Mouse (Mus musculus) CH12.LX (cell line): Measurements from ENCODE around the gene Hdhd3. TPM values are rescaled to one million over a fixed set of nuclear protein-coding genes. Genes with fewer than 3 reads are reported as not detected.

Experiments used
- DNase-seq: peaks from one replicate; pipeline ENCODE4 v3.0.0-alpha.2; 2013; ENCODE audit errors: extremely low read depth
- H3K27ac ChIP-seq: 2 replicates; pipeline ENCODE4 v1.5.1; 2012; ENCODE audit warnings: low read depth, mild to moderate bottlenecking, control low read depth, moderate library complexity; ENCODE audit not compliant: insufficient read depth
- H3K27me3 ChIP-seq: replicated peaks from 2 replicates; pipeline ENCODE3; 2012; ENCODE audit warnings: inconsistent platforms
- H3K36me3 ChIP-seq, 2 experiments: replicated peaks in 1 of 2; 2 replicates each; pipeline versions ENCODE3 to v1.6.1; 2012; ENCODE audit warnings: inconsistent platforms in 1 of 2, low read length in 1 of 2, mild to moderate bottlenecking in 1 of 2, mixed read lengths in 1 of 2, moderate library complexity in 1 of 2; ENCODE audit not compliant: control insufficient read depth in 1 of 2, insufficient read depth in 1 of 2
- H3K4me1 ChIP-seq, 2 experiments: 2 replicates each; pipeline ENCODE4 v1.6.1; 2012; ENCODE audit warnings: inconsistent platforms in 1 of 2, moderate library complexity in 1 of 2; ENCODE audit not compliant: insufficient read depth in 2 of 2, control insufficient read depth in 1 of 2
- H3K4me2 ChIP-seq: 2 replicates; pipeline ENCODE4 v1.6.1; 2012; ENCODE audit warnings: low read depth, mild to moderate bottlenecking, control low read depth; ENCODE audit not compliant: poor library complexity, insufficient read depth, severe bottlenecking
- H3K4me3 ChIP-seq, 3 experiments: fragments of 150-350 bp in 1 of 3; sonication (generic) in 1 of 3; replicated peaks in 1 of 3; 2 replicates each; pipeline versions ENCODE3 to v1.5.1; 2011 to 2012; ENCODE audit warnings: low read depth in 2 of 3, low read length in 2 of 3, mild to moderate bottlenecking in 2 of 3, moderate library complexity in 2 of 3, control low read depth in 1 of 3, improper control_type of control experiment in 1 of 3, inconsistent platforms in 1 of 3, mixed read lengths in 1 of 3; ENCODE audit not compliant: poor library complexity in 1 of 3
- H3K79me2 ChIP-seq: replicated peaks from 2 replicates; pipeline ENCODE4 v1.6.1; 2012; ENCODE audit warnings: mild to moderate bottlenecking, moderate library complexity; ENCODE audit not compliant: control insufficient read depth, poor library complexity, insufficient read depth, severe bottlenecking; ENCODE audit errors: extremely low read depth
- H3K9ac ChIP-seq: 2 replicates; pipeline ENCODE4 v1.6.1; 2012; ENCODE audit warnings: low read depth, mild to moderate bottlenecking, control low read depth, moderate library complexity; ENCODE audit not compliant: insufficient read depth
- H3K9me3 ChIP-seq: replicated peaks from 2 replicates; pipeline ENCODE3; 2012; ENCODE audit warnings: low read length, inconsistent platforms, mixed read lengths
- CHD1 ChIP-seq: IDR thresholded peaks from 2 replicates; pipeline ENCODE4 v1.6.1; 2012; ENCODE audit warnings: low read depth, low read length, improper control_type of control experiment, inconsistent platforms
- ELF1 ChIP-seq: IDR thresholded peaks from 2 replicates; pipeline ENCODE4 v1.6.1; 2014; ENCODE audit warnings: low read depth, mild to moderate bottlenecking, inconsistent platforms, low read length, improper control_type of control experiment
- EP300 ChIP-seq: IDR thresholded peaks from 2 replicates; pipeline ENCODE4 v1.6.1; 2011; ENCODE audit warnings: low read length, improper control_type of control experiment
- ETS1 ChIP-seq: conservative IDR thresholded peaks from 2 replicates; pipeline ENCODE4 v1.6.1; 2012; ENCODE audit warnings: low read depth, mild to moderate bottlenecking, inconsistent platforms, low read length, improper control_type of control experiment, moderate library complexity
- GABPA ChIP-seq: IDR thresholded peaks from 2 replicates; pipeline ENCODE4 v1.6.1; 2012; ENCODE audit warnings: low read depth, low read length, improper control_type of control experiment, inconsistent platforms; ENCODE audit not compliant: insufficient replicate concordance
- HCFC1 ChIP-seq: IDR thresholded peaks from 2 replicates; pipeline ENCODE4 v1.6.1; 2012; ENCODE audit warnings: low read depth, mild to moderate bottlenecking, inconsistent platforms, low read length, improper control_type of control experiment
- IRF4 ChIP-seq: IDR thresholded peaks from 2 replicates; pipeline ENCODE4 v1.6.1; 2014; ENCODE audit warnings: low read depth, mild to moderate bottlenecking, inconsistent platforms, low read length, improper control_type of control experiment
- JUN ChIP-seq: IDR thresholded peaks from 2 replicates; pipeline ENCODE4 v1.6.1; 2011; ENCODE audit warnings: low read depth, mild to moderate bottlenecking, low read length, improper control_type of control experiment, moderate library complexity; ENCODE audit not compliant: insufficient read depth
- JUND ChIP-seq: conservative IDR thresholded peaks from 2 replicates; pipeline ENCODE4 v1.6.1; 2011; ENCODE audit warnings: low read depth, low read length, improper control_type of control experiment
- KAT2A ChIP-seq: IDR thresholded peaks from 2 replicates; pipeline ENCODE4 v1.6.1; 2012; ENCODE audit warnings: low read length, improper control_type of control experiment, inconsistent platforms; ENCODE audit not compliant: insufficient replicate concordance
- MAFK ChIP-seq: IDR thresholded peaks from 2 replicates; pipeline ENCODE4 v1.6.1; 2011; ENCODE audit warnings: low read length, improper control_type of control experiment; ENCODE audit not compliant: insufficient replicate concordance
- MAX ChIP-seq: IDR thresholded peaks from 2 replicates; pipeline ENCODE4 v1.6.1; 2011; ENCODE audit warnings: low read length, improper control_type of control experiment
- MAZ ChIP-seq: IDR thresholded peaks from 2 replicates; pipeline ENCODE4 v1.6.1; 2012; ENCODE audit warnings: low read depth, mild to moderate bottlenecking, inconsistent platforms, low read length, improper control_type of control experiment, moderate library complexity
- MEF2A ChIP-seq: IDR thresholded peaks from 2 replicates; pipeline ENCODE4 v1.6.1; 2014; ENCODE audit warnings: low read depth, mild to moderate bottlenecking, inconsistent platforms, low read length, improper control_type of control experiment, borderline replicate concordance
- NELFE ChIP-seq: IDR thresholded peaks from 2 replicates; pipeline ENCODE4 v1.6.1; 2011; ENCODE audit warnings: low read depth, low read length, improper control_type of control experiment
- NRF1 ChIP-seq: IDR thresholded peaks from 2 replicates; pipeline ENCODE4 v1.6.1; 2014; ENCODE audit warnings: low read depth, mild to moderate bottlenecking, inconsistent platforms, low read length, improper control_type of control experiment, moderate library complexity
- POLR2A ChIP-seq: IDR thresholded peaks from 2 replicates; pipeline ENCODE4 v1.6.1; 2011; ENCODE audit warnings: low read depth, mild to moderate bottlenecking, improper control_type of control experiment, low read length
- POLR2AphosphoS2 ChIP-seq: IDR thresholded peaks from 2 replicates; pipeline ENCODE4 v1.6.1; 2011; ENCODE audit warnings: low read depth, low read length, improper control_type of control experiment
- RAD21 ChIP-seq: IDR thresholded peaks from 2 replicates; pipeline ENCODE4 v1.6.1; 2011; ENCODE audit warnings: low read depth, mild to moderate bottlenecking, low read length, improper control_type of control experiment, moderate library complexity
- RCOR1 ChIP-seq: conservative IDR thresholded peaks from 2 replicates; pipeline ENCODE4 v1.6.1; 2012; ENCODE audit warnings: low read depth, mild to moderate bottlenecking, inconsistent platforms, low read length, improper control_type of control experiment
- SMC3 ChIP-seq: IDR thresholded peaks from 2 replicates; pipeline ENCODE4 v1.6.1; 2011; ENCODE audit warnings: low read depth, low read length, improper control_type of control experiment
- TBP ChIP-seq: conservative IDR thresholded peaks from 2 replicates; pipeline ENCODE4 v1.6.1; 2011; ENCODE audit warnings: low read depth, low read length, improper control_type of control experiment
- TCF12 ChIP-seq: IDR thresholded peaks from 2 replicates; pipeline ENCODE4 v1.6.1; 2014; ENCODE audit warnings: low read depth, mild to moderate bottlenecking, inconsistent platforms, low read length, improper control_type of control experiment
- USF1 ChIP-seq: IDR thresholded peaks from 2 replicates; pipeline ENCODE4 v1.6.1; 2014; ENCODE audit warnings: low read depth, mild to moderate bottlenecking, inconsistent platforms, low read length, improper control_type of control experiment
- USF2 ChIP-seq: conservative IDR thresholded peaks from 2 replicates; pipeline ENCODE4 v1.6.1; 2011; ENCODE audit warnings: low read depth, low read length, improper control_type of control experiment
- ZC3H11A ChIP-seq: IDR thresholded peaks from 2 replicates; pipeline ENCODE4 v1.6.1; 2012; ENCODE audit warnings: low read depth, mild to moderate bottlenecking, inconsistent platforms, low read length, improper control_type of control experiment
- ZKSCAN1 ChIP-seq: IDR thresholded peaks from 2 replicates; pipeline ENCODE4 v1.6.1; 2012; ENCODE audit warnings: low read depth, inconsistent platforms, low read length, improper control_type of control experiment, borderline replicate concordance
- ZMIZ1 ChIP-seq: IDR thresholded peaks from 2 replicates; pipeline ENCODE4 v1.6.1; 2012; ENCODE audit warnings: low read depth, mild to moderate bottlenecking, inconsistent platforms, low read length, improper control_type of control experiment
- dilution Hi-C: fragments of 300-500 bp; cut with MboI; formaldehyde crosslinking; loops from 2 replicates; pipeline ENCODE4 v1.14.3; 2020; ENCODE audit warnings: low sequenced_read_pairs; ENCODE audit not compliant: extremely low pct_unique_long_range_greater_than_20kb, extremely low pct_ligation_motif_present
- in situ Hi-C: fragments of 300-500 bp; cut with MboI; formaldehyde crosslinking; loops from 3 replicates; pipeline ENCODE4 v1.14.3; 2019; ENCODE audit warnings: low sequenced_read_pairs, low pct_ligation_motif_present, low pct_unique_long_range_greater_than_20kb, mixed read lengths
- polyA plus RNA-seq: library from polyadenylated mRNA; unstranded; fragments of >175 nt; gene quantifications from 2 replicates; pipeline ENCODE4 v1.2.1, GENCODE M21; 2012; ENCODE audit warnings: low read depth; ENCODE audit not compliant: insufficient read length
- total RNA-seq, 2 experiments: library from RNA; depleted of rRNA; stranded (reverse); fragments of 300-350 nt in 1 of 2; fragments of >200 nt in 1 of 2; gene quantifications; 2 replicates each; pipeline ENCODE4 v1.2.3; 2012 to 2014

Gene Hdhd3
- total and polyA plus RNA-seq, 3 experiments, result 4.5 to 4.7 (median 4.7) TPM

GRCm38 (mm10) chr4:62480709-62481605, 22.3 kb downstream of the Hdhd3 start:
- Histone ChIP-seq H3K27ac (peak overlapping the region; percentile 10; the same call in 1 of the 2 replicates), H3K79me2 (no peaks in the 10 kb centered on the region), H3K27me3 (no peaks in the 10 kb centered on the region), H3K4me3 (peak overlapping the region in 1 of 3 experiments; percentile 19), H3K9me3 (no peaks in the 10 kb centered on the region), H3K9ac (peak overlapping the region; percentile 14), H3K36me3 (no peaks in the 10 kb centered on the region), H3K4me1 (peaks cover 11 to 58% of the 10 kb centered on the region in 2 experiments), H3K4me2 (peak overlapping the region; percentile 27)
- dilution Hi-C loops, result no loop called here
- in situ Hi-C loops, result no loop called here
- TF ChIP-seq KAT2A (no peak), MEF2A (peak; percentile 38; the same call in 1 of the 2 replicates), POLR2AphosphoS2 (no peak), CHD1 (no peak), ZKSCAN1 (no peak), ZC3H11A (no peak), HCFC1 (peak; percentile 52; the same call in 1 of the 2 replicates), EP300 (peak; percentile 83), JUND (peak; percentile 62; the same call in 1 of the 2 replicates), MAFK (no peak), GABPA (no peak), USF1 (no peak), POLR2A (no peak), IRF4 (peak; percentile 65; the same call in 1 of the 2 replicates), ELF1 (0 out of 2 replicates have a peak, but pooled peaks have one; percentile 18), RAD21 (no peak), RCOR1 (0 out of 2 replicates have a peak, but pooled peaks have one; percentile 41), ETS1 (peak; percentile 52), MAX (peak; percentile 34; the same call in 1 of the 2 replicates), SMC3 (no peak), TCF12 (peak; percentile 66; the same call in 1 of the 2 replicates), MAZ (0 out of 2 replicates have a peak, but pooled peaks have one; percentile 11), NRF1 (no peak), TBP (0 out of 2 replicates have a peak, but pooled peaks have one; percentile 27), JUN (peak; percentile 61), ZMIZ1 (no peak), NELFE (peak; percentile 36; the same call in 1 of the 2 replicates), USF2 (no peak)
- DNase-seq, result peak; percentile 86
